Mouse (Mus musculus) embryo, embryonic 9.5 days (tissue): Measurements from ENCODE around the gene Rpl27.
"Not testable (repeated sequence)": the region's sequence is repeated elsewhere in the genome, so short reads cannot be mapped to it uniquely, and the experiment has no call there.

Experiments used
- DNase-seq: peaks from one replicate; pipeline ENCODE4 v3.0.0-alpha.2; 2017; ENCODE audit errors: extremely low spot score

Gene Rpl27

GRCm38 (mm10) chr11:101468263-101468688, 26.2 kb downstream of the Rpl27 start:
- no peak for DNase-seq

GRCm38 (mm10) chr11:101468731-101469130, 26.6 kb downstream of the Rpl27 start:
- DNase-seq, result no peak

GRCm38 (mm10) chr11:101469155-101469554, 27.1 kb downstream of the Rpl27 start:
- no peak for DNase-seq

GRCm38 (mm10) chr11:101470206-101470605, 28.1 kb downstream of the Rpl27 start:
- no peak for DNase-seq

- no peak for DNase-seq
These were observed 29.8 kb downstream of the Rpl27 start for GRCm38 (mm10) chr11:101471926-101472325.

- no peak for DNase-seq
These were observed 30.2 kb downstream of the Rpl27 start for GRCm38 (mm10) chr11:101472336-101472735.

GRCm38 (mm10) chr11:101473686-101474085, 31.6 kb downstream of the Rpl27 start:
- DNase-seq, result not testable (repeated sequence)

GRCm38 (mm10) chr11:101474298-101474697, 32.2 kb downstream of the Rpl27 start:
- DNase-seq, result no peak

GRCm38 (mm10) chr11:101476361-101476760, 34.3 kb downstream of the Rpl27 start:
- not testable (repeated sequence) for DNase-seq

- no peak for DNase-seq
These were observed 35.1 kb downstream of the Rpl27 start for GRCm38 (mm10) chr11:101477194-101477551.

GRCm38 (mm10) chr11:101477552-101478211, 35.6 kb downstream of the Rpl27 start:
- DNase-seq, result no peak

- peak; percentile 70 for DNase-seq
These were observed 37.1 kb downstream of the Rpl27 start for GRCm38 (mm10) chr11:101479171-101479635.

GRCm38 (mm10) chr11:101480912-101481311, 38.8 kb downstream of the Rpl27 start:
- DNase-seq, result no peak

GRCm38 (mm10) chr11:101483804-101484203, 41.7 kb downstream of the Rpl27 start:
- DNase-seq, result no peak

GRCm38 (mm10) chr11:101484245-101484644, 42.1 kb downstream of the Rpl27 start:
- DNase-seq, result no peak

GRCm38 (mm10) chr11:101484814-101485213, 42.7 kb downstream of the Rpl27 start:
- no peak for DNase-seq

GRCm38 (mm10) chr11:101485509-101486028, 43.5 kb downstream of the Rpl27 start:
- DNase-seq, result no peak

GRCm38 (mm10) chr11:101486126-101486525, 44.0 kb downstream of the Rpl27 start:
- DNase-seq, result no peak
